Mouse (Mus musculus): Measurements from ENCODE around the gene Ckap2. TPM values are rescaled to one million over a fixed set of nuclear protein-coding genes. Genes with fewer than 3 reads are reported as not detected.

The Ckap2 gene
- polyA plus RNA-seq (2014; fragmentation: Illumina TruSeq; extraction: RNeasy Lipid Tissue Mini Kit (QIAGEN cat#74804); ENCODE audit: low replicate concordance), result 19.8 TPM

DNA sequence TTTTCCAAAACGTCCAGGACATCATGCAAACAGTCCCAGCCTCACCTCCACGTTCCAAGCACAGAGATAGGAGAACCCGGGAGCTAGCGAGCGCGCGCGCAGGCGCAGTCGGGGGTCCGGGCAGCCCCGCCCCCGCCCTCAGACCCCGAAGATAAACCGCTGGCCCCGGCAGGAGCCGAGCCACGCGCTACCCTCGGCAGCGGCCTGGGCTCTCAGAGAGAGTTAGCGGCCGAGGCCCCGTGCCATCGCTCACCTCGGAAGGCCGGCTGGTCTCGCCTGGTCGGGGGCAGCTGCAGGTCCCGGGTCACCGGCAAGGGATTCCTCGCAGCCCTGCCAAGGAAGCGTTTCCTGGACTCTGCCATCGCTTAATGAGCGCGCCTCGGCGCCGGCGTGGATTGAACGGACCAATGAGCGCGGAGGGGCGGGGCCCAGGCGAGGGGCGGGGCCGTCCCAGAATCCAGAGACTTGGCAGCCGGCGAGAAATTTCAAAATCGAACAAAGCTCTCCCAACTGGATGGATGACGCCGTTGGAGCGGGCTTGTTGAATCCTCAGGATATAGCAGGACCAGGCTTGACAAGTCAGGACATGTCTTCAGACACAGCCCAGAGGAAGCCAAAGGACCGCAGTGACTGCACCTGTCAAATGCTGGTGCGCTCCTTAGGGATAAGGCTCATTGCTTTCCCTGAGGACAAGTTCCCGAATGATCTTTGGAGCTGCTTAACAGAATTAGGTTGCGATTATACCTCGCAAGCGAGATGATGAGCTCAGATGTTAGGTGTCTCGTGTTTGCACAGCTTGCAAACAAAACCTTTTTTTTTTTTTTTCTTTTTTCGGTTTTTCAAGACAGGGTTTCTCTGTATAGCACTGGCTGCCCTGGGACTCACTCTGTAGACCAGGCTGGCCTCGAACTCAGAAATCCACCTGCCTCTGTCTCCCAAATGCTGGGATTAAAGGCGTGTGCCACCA lies at the start of gene Ckap2:
Gene Ckap2, minus strand, starts transcription at position 389 of the 967 bp plus-strand sequence.

DNA sequence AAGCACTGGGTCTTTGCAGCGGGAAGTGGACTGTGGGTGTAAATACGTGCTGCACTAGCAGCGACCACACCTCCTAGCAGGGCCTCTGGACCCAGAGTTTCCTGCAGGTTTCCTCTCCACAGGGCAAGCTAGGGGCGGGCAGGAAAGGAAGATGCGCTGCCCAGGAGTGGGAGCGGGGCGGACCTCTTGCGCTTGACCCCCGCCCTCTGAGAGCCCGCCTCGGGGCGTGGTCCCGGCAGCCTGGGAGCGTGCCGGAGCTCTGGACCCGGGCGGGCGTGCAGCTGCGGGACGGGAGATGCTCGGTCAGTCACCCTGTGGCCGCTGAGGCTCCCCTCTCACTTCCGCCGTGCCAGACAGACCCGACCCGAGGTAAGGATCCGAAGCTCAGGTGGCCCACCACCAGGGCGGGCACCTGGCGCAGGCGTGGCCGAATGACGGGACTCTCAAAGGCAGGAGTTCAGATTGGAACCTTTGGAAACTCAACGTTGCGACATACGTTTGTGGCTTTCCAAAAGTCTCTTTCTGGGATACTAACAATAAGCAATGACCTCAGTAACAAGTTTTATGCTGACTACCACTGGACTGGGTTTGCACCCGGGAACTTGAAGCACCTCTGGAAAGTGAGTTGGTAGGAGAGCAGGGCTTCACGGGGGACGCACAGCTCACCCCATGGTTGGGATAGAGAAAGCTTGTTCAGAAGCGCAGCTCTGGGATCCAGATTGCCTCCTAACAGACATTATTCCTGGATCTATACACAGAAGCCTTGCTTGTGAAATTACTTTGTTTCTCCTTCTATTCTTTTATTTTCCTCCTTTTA lies 41.6 kb upstream of the Ckap2 start, which contains the start of gene Thsd1:
Gene Thsd1, plus strand, starts transcription at position 253 of the 817 bp plus-strand sequence.

DNA sequence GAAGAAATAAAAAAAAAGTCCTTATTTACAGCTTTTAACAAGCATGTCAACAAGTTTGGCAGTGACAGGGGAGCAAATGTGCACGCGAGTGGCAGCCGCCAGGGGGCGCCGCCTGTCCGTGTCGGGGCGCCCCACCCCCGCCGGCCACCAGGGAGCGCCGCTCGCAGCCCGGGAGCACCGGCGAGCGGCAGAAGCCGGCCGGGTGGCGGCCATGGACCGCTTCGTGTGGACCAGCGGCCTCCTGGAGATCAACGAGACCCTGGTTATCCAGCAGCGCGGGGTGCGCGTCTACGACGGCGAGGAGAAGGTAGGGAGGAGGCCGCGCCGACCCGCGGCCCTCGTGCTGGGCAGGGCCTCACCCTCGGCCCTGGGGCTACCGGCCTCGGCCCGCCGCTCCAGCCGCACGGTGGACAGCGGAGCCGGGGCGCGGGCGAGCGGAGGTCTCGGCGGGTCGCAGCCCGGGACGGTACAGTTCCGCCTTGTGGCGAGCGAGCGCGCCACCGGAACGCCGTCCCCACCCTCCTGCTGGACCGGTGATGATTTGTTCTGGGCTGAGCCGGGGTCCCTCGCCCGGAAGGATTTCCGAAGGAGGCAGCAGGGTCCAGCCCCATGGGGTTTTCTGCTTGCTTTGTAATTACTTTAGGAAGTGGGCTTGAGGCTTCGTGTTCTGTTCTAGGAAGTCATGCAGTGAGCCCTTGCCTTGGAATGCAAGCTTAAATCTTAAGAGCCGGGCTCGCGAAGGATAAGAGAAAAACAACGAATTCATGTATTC lies 7.2 kb upstream of the Ckap2 start, which contains the start of gene Vps36:
Gene Vps36, plus strand, starts transcription at position 150 of the 772 bp plus-strand sequence.

DNA sequence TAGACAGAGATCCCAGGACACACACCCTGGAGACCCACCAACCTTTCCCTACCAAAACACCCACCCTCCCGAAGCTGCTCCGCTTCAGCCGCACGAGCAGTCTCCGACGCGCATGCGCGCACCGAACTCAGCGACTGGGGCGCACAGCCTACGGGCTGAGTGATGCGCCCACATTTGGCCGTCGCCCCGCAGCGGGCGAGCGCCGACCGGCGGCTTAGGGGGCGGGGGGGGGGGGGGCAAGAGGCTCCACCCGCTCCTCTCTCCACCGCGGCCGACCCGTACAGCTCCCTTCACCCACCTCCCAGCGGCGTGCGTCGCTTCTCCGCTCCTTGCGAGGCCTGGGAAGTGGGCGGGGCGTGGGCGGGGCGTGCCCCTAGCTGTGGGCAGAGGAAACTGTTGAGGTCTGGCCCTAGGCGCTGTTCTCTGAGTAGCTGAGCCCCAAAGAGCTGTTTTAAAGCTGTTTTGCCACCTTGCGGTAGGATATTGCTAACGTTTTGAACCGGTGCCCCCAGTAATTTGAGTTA lies 19.5 kb downstream of the Ckap2 start, which contains the start of gene Nek3:
Gene Nek3, minus strand, starts transcription at position 356 of the 524 bp plus-strand sequence.

DNA sequence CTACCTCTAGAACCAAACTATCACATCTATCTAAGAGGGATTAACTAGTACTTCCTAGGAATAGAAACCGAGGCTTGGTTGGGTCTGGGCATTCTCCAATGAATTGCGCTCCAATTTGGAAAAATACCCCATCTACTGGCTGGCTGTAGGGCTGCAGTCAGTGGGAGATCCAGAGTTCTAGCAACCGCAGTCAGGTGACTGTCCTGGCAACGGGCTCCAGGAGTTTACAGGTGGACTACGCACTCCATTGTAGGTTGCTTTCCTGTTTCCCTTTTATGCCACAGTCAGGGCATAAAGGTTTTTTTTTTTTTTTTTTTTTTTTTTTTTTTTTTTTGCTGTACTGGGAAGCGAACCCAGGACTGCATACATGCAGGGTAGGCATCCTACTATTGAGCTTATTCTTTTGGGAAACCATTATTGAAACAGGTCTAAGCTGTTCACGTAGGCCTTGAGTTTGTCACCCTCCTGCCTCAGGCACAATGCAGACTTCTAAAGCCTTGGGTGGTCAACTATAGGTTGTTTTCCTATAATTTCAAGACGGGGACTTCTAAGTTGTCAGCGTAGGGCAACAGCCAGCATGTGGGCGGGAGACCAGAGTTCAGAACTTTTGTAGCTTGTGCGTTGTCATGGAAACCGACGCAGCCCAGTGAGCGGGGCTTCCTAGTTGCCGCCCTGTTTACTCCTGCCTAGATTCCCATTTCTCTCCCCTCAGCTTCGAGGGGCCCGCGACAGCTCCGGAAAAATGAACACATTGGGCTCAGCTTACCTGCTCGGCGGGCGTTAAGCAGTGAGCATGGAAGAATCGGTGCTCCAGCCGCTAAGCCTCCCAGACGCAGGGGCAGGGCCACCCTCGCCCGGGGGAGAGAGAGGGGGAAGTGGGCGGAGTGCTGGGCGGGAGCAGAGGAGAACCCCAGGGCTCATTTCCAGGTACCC lies 61.1 kb downstream of the Ckap2 start, which contains the start of gene Nek5:
Gene Nek5, minus strand, starts transcription at position 834 of the 933 bp plus-strand sequence.

Other genes with a start within 250 kb of the Ckap2 start
- not detected for gene Defb35, start 247.5 kb downstream of the Ckap2 start, polyA plus RNA-seq (2014; fragmentation: Illumina TruSeq; extraction: RNeasy Lipid Tissue Mini Kit (QIAGEN cat#74804); ENCODE audit: low replicate concordance)
- gene Defb13, start 239.1 kb downstream of the Ckap2 start, polyA plus RNA-seq (2014; fragmentation: Illumina TruSeq; extraction: RNeasy Lipid Tissue Mini Kit (QIAGEN cat#74804); ENCODE audit: low replicate concordance), result not detected
- not detected for gene Fam90a1a, start 227.1 kb downstream of the Ckap2 start, polyA plus RNA-seq (2014; fragmentation: Illumina TruSeq; extraction: RNeasy Lipid Tissue Mini Kit (QIAGEN cat#74804); ENCODE audit: low replicate concordance)
- gene Ccdc70, start 216.0 kb downstream of the Ckap2 start, polyA plus RNA-seq (2014; fragmentation: Illumina TruSeq; extraction: RNeasy Lipid Tissue Mini Kit (QIAGEN cat#74804); ENCODE audit: low replicate concordance), result not detected
- gene Atp7b, start 125.5 kb downstream of the Ckap2 start, polyA plus RNA-seq (2014; fragmentation: Illumina TruSeq; extraction: RNeasy Lipid Tissue Mini Kit (QIAGEN cat#74804); ENCODE audit: low replicate concordance), result 1.8 TPM
- gene Alg11, start 125.1 kb downstream of the Ckap2 start, polyA plus RNA-seq (2014; fragmentation: Illumina TruSeq; extraction: RNeasy Lipid Tissue Mini Kit (QIAGEN cat#74804); ENCODE audit: low replicate concordance), result 44.6 TPM
- 3.7 TPM for gene Nek5, start 60.8 kb downstream of the Ckap2 start, polyA plus RNA-seq (2014; fragmentation: Illumina TruSeq; extraction: RNeasy Lipid Tissue Mini Kit (QIAGEN cat#74804); ENCODE audit: low replicate concordance)
- 13.1 TPM for gene Nek3, start 19.4 kb downstream of the Ckap2 start, polyA plus RNA-seq (2014; fragmentation: Illumina TruSeq; extraction: RNeasy Lipid Tissue Mini Kit (QIAGEN cat#74804); ENCODE audit: low replicate concordance)
- gene Vps36, start 7.0 kb upstream of the Ckap2 start, polyA plus RNA-seq (2014; fragmentation: Illumina TruSeq; extraction: RNeasy Lipid Tissue Mini Kit (QIAGEN cat#74804); ENCODE audit: low replicate concordance), result 32.7 TPM
- 0.26 TPM for gene Thsd1, start 41.5 kb upstream of the Ckap2 start, polyA plus RNA-seq (2014; fragmentation: Illumina TruSeq; extraction: RNeasy Lipid Tissue Mini Kit (QIAGEN cat#74804); ENCODE audit: low replicate concordance)
- not detected for gene Tpte, start 97.6 kb upstream of the Ckap2 start, polyA plus RNA-seq (2014; fragmentation: Illumina TruSeq; extraction: RNeasy Lipid Tissue Mini Kit (QIAGEN cat#74804); ENCODE audit: low replicate concordance)
- 251 TPM for gene Slc25a15, start 212.8 kb upstream of the Ckap2 start, polyA plus RNA-seq (2014; fragmentation: Illumina TruSeq; extraction: RNeasy Lipid Tissue Mini Kit (QIAGEN cat#74804); ENCODE audit: low replicate concordance)
- gene Mrps31, start 225.5 kb upstream of the Ckap2 start, polyA plus RNA-seq (2014; fragmentation: Illumina TruSeq; extraction: RNeasy Lipid Tissue Mini Kit (QIAGEN cat#74804); ENCODE audit: low replicate concordance), result 79.8 TPM

Data from small intestine, adult 10 weeks (tissue).